Mouse (Mus musculus): Measurements from ENCODE around the gene Tal1. TPM values are rescaled to one million over a fixed set of nuclear protein-coding genes. Genes with fewer than 3 reads are reported as not detected.

The Tal1 gene
- polyA plus RNA-seq, 1 experiment from 2014 or later, result 2.9 TPM

DNA sequence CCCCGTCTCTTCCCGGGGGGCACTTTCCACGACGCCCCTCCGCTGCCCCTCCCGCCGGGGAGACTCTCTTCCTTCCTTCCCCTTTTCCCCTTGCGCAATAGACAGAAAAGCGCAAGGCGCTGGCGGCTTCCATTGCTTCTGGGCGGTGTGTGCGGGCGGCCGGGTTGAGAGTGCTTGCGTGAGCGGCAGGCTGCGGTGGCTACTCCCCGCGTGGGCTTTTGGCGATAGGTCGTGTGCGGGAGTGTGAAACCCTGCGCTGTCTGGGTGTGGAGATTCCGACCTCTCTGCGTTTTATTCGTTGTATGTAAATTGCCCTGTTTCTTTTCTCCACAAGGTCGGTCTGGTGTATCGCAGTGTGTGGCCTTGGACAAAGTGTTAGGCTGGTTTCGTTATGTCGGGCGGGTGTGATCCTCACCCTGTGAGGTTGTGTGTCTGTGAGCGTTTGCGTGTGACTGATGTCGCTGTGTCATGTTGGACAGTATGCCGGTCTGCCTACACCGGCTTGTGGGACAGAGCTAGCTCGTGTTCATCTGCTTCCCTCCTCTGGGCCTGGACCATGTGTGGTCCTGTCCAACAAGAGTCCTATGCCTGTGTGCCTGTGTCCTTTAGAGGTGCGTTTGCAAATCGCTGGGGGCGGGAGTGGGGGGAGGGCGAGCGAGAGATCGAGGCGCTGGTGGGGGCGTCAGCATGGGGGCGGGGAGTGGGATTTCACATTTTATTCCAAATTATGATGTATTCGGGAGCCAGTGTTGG, 871 bp downstream of the Tal1 start:
- Histone ChIP-seq H3K4me2 (peak overlapping the region; percentile 63), H3K4me1 (peaks cover 18% of the 10 kb centered on the region), H3K9ac (no peak overlapping the region), H3K36me3 (no peaks in the 10 kb centered on the region), H3K27ac (peak overlapping the region; percentile 38; the same call in 1 of the 2 replicates), H3K9me3 (no peaks in the 10 kb centered on the region), H3K4me3 (replicated peaks) (peak overlapping the region; percentile 39), H3K27me3 (replicated peaks) (peaks cover 74% of the 10 kb centered on the region)
- under 1% methylated on average over 48 of the region's 48 CpGs for WGBS
- peak; percentile 48; the same call in 1 of the 2 replicates for ATAC-seq (ENCODE audit: insufficient read depth, low FRiP score, low read depth)

DNA sequence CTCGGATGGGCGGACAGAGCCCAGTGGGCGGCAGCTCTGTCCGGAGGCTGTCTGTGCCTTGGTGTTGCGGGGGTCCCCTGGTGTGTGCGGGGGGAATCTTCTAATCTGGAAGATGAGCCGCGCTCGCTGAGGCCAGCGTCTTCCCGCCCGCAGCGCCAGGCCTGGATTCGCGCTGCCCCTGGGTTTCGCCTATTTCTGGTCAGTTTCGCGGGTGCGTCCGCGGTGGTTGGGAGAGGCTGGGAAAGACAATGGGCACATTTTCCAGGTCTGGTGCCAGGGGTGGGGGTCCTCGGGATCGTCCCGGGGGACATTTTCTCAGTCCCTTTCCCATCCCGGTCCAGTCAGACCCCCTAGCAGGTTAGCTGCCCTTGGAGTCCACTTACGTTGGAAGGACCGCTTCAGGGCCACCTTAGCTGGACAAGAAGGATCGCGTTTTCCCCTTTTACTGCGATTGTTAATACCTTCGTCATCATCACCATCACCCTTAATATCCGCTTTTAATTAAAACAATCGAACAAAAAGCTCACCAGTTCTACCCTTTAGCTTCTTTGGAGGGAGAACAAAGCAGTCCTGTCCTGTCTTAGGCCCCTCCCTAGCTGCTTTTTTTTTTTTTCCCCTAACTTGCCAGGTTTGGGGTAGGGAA, 1.6 kb downstream of the Tal1 start:
- no peaks in the 10 kb centered on the region for H3K36me3 ChIP-seq
- no peak overlapping the region for H3K9ac ChIP-seq
- no peaks in the 10 kb centered on the region for H3K9me3 ChIP-seq
- no peak for ATAC-seq (ENCODE audit: insufficient read depth, low FRiP score, low read depth)
- WGBS, result 2% methylated on average over 33 of the region's 33 CpGs
- H3K27ac ChIP-seq, result 0 out of 2 replicates have a peak overlapping the region, but pooled peaks have one; percentile 38
- peak overlapping the region; percentile 39 for H3K4me3 ChIP-seq (replicated peaks)
- peaks cover 17% of the 10 kb centered on the region for H3K4me1 ChIP-seq
- H3K27me3 ChIP-seq (replicated peaks), result peaks cover 74% of the 10 kb centered on the region
- H3K4me2 ChIP-seq, result peak overlapping the region; percentile 63

DNA sequence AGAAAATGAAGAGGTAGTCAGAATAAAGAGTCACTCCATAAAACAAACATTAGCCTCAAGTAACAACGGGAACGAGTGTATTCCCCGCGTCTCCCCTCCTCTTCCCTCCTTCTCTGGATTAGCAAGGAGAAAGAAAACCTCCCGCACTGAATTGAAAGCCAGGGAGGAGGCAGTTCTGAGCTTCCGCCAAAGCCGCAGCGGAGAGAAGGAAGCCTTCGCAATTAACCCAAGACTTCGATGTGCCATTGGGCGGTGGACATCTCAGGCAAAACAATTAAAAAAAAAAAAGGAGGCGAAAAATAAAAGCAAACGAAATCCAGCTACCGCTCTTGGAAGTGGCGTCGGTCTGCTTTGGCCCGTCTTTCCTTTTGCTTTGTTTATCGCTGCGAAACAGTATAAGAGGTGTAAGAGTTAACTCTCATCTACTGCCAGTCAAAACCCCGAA, 2.1 kb downstream of the Tal1 start:
- Histone ChIP-seq H3K27me3 (replicated peaks) (peaks cover 75% of the 10 kb centered on the region), H3K9ac (no peak overlapping the region), H3K4me1 (peaks cover 23% of the 10 kb centered on the region), H3K4me2 (no peak overlapping the region; the same call in 1 of the 2 replicates), H3K9me3 (no peaks in the 10 kb centered on the region), H3K27ac (0 out of 2 replicates have a peak overlapping the region, but pooled peaks have one; percentile 38), H3K36me3 (no peaks in the 10 kb centered on the region), H3K4me3 (replicated peaks) (peak overlapping the region; percentile 39)
- 2% methylated on average over 20 of the region's 20 CpGs for WGBS
- no peak for ATAC-seq (ENCODE audit: insufficient read depth, low FRiP score, low read depth)

DNA sequence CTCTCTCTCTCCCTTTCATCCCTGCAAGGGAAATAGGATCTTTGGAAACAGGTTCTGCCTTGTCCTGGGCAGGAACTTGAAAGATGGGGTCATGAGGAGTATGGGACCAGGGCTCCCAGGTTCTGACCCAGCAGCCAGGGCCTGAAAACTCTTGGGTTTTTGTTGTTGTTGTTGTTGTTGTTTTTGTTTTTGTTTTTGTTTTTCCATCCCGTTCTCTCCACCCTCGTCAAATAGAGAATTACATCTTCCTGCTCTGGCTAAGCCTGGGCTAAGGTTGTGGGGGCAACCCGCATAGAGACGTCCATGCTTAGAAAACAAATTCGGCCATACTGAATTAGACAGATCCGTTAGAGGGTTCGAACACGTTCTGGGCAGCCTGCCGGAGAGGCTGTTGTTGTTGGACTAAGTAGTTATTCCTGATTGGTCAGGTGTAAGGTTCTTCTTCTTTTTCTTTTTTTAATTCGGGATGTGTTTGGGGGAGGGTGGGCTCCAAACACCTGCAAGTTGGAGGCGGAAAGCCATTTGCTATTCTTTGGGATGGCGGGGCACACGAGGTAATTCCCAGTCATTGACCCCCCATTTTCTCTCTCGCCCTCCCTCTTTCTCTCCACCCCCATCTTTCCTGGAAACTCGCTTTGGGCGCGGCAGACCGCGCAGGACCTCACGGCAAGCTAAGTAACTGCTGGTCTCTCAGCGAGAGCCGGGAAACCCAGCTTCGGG, 2.8 kb downstream of the Tal1 start:
- no peaks in the 10 kb centered on the region for H3K9me3 ChIP-seq
- no peak overlapping the region; the same call in 1 of the 2 replicates for H3K4me2 ChIP-seq
- H3K9ac ChIP-seq, result no peak overlapping the region
- ATAC-seq (ENCODE audit: insufficient read depth, low FRiP score, low read depth), result no peak
- peaks cover 30% of the 10 kb centered on the region for H3K4me1 ChIP-seq
- no peaks in the 10 kb centered on the region for H3K36me3 ChIP-seq
- H3K27me3 ChIP-seq (replicated peaks), result peaks cover 78% of the 10 kb centered on the region
- H3K27ac ChIP-seq, result no peak overlapping the region; the same call in 1 of the 2 replicates
- WGBS, result 2% methylated on average over 23 of the region's 23 CpGs
- H3K4me3 ChIP-seq (replicated peaks), result peak overlapping the region; percentile 39

DNA sequence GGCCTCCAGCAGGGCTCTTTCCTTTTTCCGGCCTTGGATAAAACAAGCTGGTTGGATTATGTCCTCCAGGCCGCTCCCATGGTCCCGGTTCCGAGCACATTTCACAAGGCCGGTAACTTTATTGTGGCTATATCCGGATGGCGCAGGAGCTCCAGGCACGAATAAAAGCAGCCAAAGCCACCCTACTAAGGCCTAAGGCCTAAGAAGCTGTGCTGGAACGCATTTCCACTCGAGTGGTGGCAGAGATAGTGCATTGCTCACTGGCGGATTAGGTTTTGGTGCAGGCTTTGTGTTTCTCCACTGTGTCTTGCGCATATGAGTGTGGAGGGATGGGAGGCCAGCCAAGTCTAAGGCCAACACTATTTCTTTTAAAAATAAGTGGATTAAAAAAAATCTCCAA, 3.6 kb downstream of the Tal1 start:
- no peak for ATAC-seq (ENCODE audit: insufficient read depth, low FRiP score, low read depth)
- no peak overlapping the region for H3K9ac ChIP-seq
- H3K4me1 ChIP-seq, result peaks cover 30% of the 10 kb centered on the region
- no peaks in the 10 kb centered on the region for H3K36me3 ChIP-seq
- H3K27me3 ChIP-seq (replicated peaks), result peaks cover 78% of the 10 kb centered on the region
- H3K4me3 ChIP-seq (replicated peaks), result peak overlapping the region; percentile 21
- H3K9me3 ChIP-seq, result no peaks in the 10 kb centered on the region
- H3K27ac ChIP-seq, result no peak overlapping the region
- no peak overlapping the region for H3K4me2 ChIP-seq
- WGBS, result 23% methylated on average over 12 of the region's 12 CpGs

DNA sequence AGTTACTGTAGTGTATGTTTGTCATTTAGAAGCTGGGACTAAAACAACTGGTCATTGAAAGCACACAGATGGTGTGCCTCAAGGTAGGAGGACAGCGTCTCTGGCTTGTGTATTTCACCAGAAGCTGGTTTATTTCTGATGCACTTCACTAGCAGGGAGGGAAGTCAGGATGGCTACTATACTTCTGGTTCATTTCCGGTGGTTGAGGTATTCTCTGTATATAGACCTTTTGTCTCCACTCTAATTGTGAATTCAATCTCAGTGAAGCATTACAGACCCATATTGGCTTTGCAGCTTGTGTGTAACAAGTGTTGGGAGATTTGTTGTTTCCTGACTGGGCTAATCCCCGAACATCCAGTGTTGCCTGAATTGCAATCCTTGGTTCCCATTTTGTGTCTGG, 4.5 kb downstream of the Tal1 start:
- peaks cover 30% of the 10 kb centered on the region for H3K4me1 ChIP-seq
- H3K4me3 ChIP-seq (replicated peaks), result peak overlapping the region; percentile 21; the same call in 1 of the 2 replicates
- no peak overlapping the region for H3K27ac ChIP-seq
- no peaks in the 10 kb centered on the region for H3K36me3 ChIP-seq
- no peak overlapping the region for H3K9ac ChIP-seq
- H3K4me2 ChIP-seq, result no peak overlapping the region; the same call in 1 of the 2 replicates
- ATAC-seq (ENCODE audit: insufficient read depth, low FRiP score, low read depth), result no peak
- H3K27me3 ChIP-seq (replicated peaks), result peaks cover 78% of the 10 kb centered on the region
- 21% methylated on average over 3 of the region's 3 CpGs for WGBS
- H3K9me3 ChIP-seq, result no peaks in the 10 kb centered on the region

DNA sequence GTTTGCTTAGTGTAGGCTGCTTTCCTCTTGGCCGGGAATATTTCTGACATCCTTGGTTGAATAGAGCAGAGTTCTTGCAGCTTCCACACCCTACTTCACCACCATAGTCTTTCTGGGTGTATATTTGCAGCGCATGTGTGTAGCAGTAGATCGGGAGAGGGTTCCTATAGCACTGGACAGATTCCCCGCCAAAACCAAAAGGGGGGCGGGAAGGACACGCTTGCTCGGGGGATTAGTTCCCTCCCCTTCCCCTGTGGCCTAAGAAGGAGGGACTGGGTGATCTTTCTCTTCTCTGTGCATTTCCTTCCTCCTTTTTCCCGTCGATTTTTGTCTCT, 6.3 kb downstream of the Tal1 start:
- H3K4me3 ChIP-seq (replicated peaks), result peak overlapping the region; percentile 43
- no peak for ATAC-seq (ENCODE audit: insufficient read depth, low FRiP score, low read depth)
- H3K27me3 ChIP-seq (replicated peaks), result peaks cover 77% of the 10 kb centered on the region
- H3K4me2 ChIP-seq, result peak overlapping the region; percentile 93
- H3K4me1 ChIP-seq, result peaks cover 20% of the 10 kb centered on the region; the same call in 1 of the 2 replicates
- 3% methylated on average over 9 of the region's 9 CpGs for WGBS
- H3K9me3 ChIP-seq, result no peaks in the 10 kb centered on the region
- no peak overlapping the region for H3K27ac ChIP-seq
- peak overlapping the region; percentile 6; the same call in 1 of the 2 replicates for H3K9ac ChIP-seq
- no peaks in the 10 kb centered on the region for H3K36me3 ChIP-seq

DNA sequence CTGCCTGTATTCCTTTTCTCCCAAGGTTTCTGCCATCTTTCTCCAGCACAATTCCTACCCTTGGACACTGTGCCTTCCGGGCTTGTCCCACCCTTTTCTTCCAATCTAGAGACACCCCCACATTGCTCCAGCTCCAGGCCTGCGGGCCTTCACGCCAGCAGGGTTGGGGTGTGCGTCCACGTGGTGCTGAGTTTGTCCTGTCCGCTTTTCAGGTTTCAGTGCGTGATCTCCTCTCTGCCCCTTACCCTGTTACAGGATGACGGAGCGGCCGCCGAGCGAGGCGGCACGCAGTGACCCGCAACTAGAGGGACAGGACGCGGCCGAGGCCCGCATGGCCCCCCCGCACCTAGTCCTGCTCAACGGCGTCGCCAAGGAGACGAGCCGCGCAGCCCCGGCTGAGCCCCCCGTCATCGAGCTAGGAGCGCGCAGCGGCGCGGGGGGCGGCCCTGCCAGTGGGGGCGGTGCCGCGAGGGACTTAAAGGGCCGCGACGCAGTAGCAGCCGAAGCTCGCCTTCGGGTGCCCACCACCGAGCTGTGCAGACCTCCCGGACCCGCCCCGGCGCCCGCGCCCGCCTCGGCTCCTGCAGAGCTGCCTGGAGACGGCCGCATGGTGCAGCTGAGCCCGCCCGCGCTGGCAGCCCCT, 6.8 kb downstream of the Tal1 start:
- H3K4me3 ChIP-seq (replicated peaks), result peak overlapping the region; percentile 43
- peaks cover 17% of the 10 kb centered on the region; the same call in 1 of the 2 replicates for H3K4me1 ChIP-seq
- H3K9ac ChIP-seq, result peak overlapping the region; percentile 6; the same call in 1 of the 2 replicates
- no peaks in the 10 kb centered on the region for H3K9me3 ChIP-seq
- H3K36me3 ChIP-seq, result no peaks in the 10 kb centered on the region
- H3K27ac ChIP-seq, result no peak overlapping the region
- peak overlapping the region; percentile 93 for H3K4me2 ChIP-seq
- under 1% methylated on average over 57 of the region's 58 CpGs for WGBS
- peaks cover 78% of the 10 kb centered on the region for H3K27me3 ChIP-seq (replicated peaks)
- peak; percentile 77 for ATAC-seq (ENCODE audit: insufficient read depth, low FRiP score, low read depth)

DNA sequence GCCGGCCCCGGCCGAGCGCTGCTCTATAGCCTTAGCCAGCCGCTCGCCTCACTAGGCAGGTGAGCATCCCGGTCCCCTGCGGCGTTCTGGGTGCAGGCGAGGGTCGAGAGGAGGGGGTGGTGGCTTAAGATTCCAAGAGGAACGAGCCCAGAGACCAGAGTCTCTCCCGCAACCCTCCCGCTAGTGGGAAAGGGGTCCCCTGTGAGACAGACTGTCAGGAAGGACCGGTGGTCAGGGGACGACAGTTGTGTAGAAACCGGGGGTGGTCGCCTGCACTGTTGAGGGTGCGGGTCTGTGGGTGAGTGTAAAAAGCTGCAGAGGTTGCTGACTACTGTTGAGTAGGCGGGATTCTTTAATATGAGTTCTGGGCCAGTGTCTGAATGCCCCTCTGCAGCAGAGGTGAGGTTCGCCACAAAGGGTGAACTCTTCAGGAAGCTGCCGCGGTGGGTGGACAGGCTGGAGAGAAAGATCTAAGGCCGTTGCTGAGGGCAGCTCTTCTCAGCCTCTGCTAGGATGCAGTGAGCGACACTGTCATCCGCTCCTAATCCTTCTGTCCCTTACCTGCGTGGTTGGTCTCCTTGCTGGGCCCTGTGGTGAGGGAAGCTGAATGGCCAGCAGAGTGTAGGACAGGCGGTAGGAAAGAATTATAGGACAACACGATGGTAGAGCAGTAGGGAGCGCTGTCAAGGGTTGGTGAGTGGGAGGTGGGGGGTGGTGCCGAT, 7.5 kb downstream of the Tal1 start:
- peaks cover 77% of the 10 kb centered on the region for H3K27me3 ChIP-seq (replicated peaks)
- no peaks in the 10 kb centered on the region for H3K9me3 ChIP-seq
- H3K4me1 ChIP-seq, result peaks cover 17% of the 10 kb centered on the region; the same call in 1 of the 2 replicates
- H3K36me3 ChIP-seq, result no peaks in the 10 kb centered on the region
- WGBS, result 1% methylated on average over 31 of the region's 31 CpGs
- no peak overlapping the region for H3K27ac ChIP-seq
- peak; percentile 4; the same call in 1 of the 2 replicates for ATAC-seq (ENCODE audit: insufficient read depth, low FRiP score, low read depth)
- H3K4me2 ChIP-seq, result peak overlapping the region; percentile 93
- peak overlapping the region; percentile 43 for H3K4me3 ChIP-seq (replicated peaks)
- no peak overlapping the region for H3K9ac ChIP-seq

DNA sequence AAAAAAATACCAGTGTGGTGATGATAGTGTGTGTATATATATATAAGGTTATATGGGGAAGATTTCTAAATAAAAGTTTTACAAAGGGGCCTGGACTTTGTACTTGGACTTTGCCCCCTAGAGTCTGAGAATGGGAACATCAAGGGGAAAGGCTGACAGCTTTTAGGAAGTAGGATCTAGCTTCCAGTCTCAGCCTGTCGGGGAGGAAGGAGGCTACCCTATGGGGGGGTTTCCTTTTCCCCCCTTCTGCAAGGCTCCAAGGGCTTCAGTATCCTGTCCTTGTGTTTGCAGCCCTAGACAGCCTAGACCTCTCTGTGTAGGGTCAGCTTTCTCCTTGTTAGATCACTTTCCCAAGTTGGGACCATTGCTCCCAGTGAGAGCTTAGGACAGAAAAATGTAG, 15.4 kb downstream of the Tal1 start:
- H3K4me3 ChIP-seq (replicated peaks), result no peak overlapping the region
- H3K9ac ChIP-seq, result no peak overlapping the region
- no peak overlapping the region for H3K27ac ChIP-seq
- no peak overlapping the region for H3K4me2 ChIP-seq
- WGBS, result 13% methylated on average over 1 of the region's 1 CpGs
- H3K27me3 ChIP-seq (replicated peaks), result peaks cover 8% of the 10 kb centered on the region; the same call in 1 of the 2 replicates
- H3K36me3 ChIP-seq, result no peaks in the 10 kb centered on the region
- no peaks in the 10 kb centered on the region for H3K4me1 ChIP-seq
- H3K9me3 ChIP-seq, result no peaks in the 10 kb centered on the region
- no peak for ATAC-seq (ENCODE audit: insufficient read depth, low FRiP score, low read depth)

DNA sequence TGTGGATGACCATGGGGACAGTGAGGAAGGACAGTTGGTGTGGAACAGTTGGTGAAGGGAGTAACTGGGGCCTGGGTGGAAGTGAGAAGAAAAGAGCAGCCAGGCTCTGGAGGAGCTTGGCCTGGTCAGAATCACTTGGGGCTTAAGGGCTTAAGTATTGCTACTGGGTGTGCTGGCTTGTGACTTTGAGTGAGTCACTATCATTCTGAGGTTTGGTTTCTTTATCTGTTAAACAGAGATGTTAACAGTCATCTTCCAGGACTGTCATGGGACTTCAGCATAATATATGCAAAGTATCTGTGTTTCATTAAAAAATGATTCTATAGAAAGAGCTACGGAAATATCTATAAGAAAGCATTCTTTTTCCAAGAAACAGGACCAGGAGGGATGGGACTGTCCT, 18.6 kb downstream of the Tal1 start:
- no peak overlapping the region for H3K9ac ChIP-seq

More for the DNA sequence above, 18.6 kb downstream of the Tal1 start:
- no peaks in the 10 kb centered on the region for H3K36me3 ChIP-seq
- H3K27me3 ChIP-seq (replicated peaks), result peaks cover 5% of the 10 kb centered on the region; the same call in 1 of the 2 replicates
- no peak overlapping the region for H3K4me2 ChIP-seq
- H3K4me3 ChIP-seq (replicated peaks), result no peak overlapping the region
- no peaks in the 10 kb centered on the region for H3K9me3 ChIP-seq
- WGBS, result 88% methylated on average over 1 of the region's 1 CpGs
- H3K4me1 ChIP-seq, result 0 out of 2 replicates have a peak, but pooled peaks cover 2% of the 10 kb centered on the region
- H3K27ac ChIP-seq, result no peak overlapping the region
- ATAC-seq (ENCODE audit: insufficient read depth, low FRiP score, low read depth), result no peak

Measured in stomach, embryonic 15.5 days (tissue).